Mouse (Mus musculus) G1E (cell line): Measurements from ENCODE around the gene Car4. TPM values are rescaled to one million over a fixed set of nuclear protein-coding genes. Genes with fewer than 3 reads are reported as not detected.

Source experiments
- ATAC-seq: 2 replicates; pipeline ENCODE4 v1.8.0; 2016; ENCODE audit warnings: mild to moderate bottlenecking; ENCODE audit not compliant: insufficient number of reproducible peaks, poor library complexity, low FRiP score, severe bottlenecking; ENCODE audit errors: extremely low read depth
- DNase-seq: peaks from one replicate; pipeline ENCODE4 v3.0.0; 2012; ENCODE audit warnings: low spot score
- H3K27me3 ChIP-seq: 2 replicates; pipeline ENCODE4 v1.6.1; 2012; ENCODE audit warnings: mild to moderate bottlenecking, low read length, inconsistent platforms; ENCODE audit not compliant: insufficient read depth
- H3K36me3 ChIP-seq: replicated peaks from 2 replicates; pipeline ENCODE3; 2012; ENCODE audit warnings: mild to moderate bottlenecking, inconsistent platforms
- H3K4me1 ChIP-seq: 2 replicates; pipeline ENCODE4 v1.6.1; 2012; ENCODE audit warnings: low read depth, low read length, inconsistent platforms, mixed read lengths; ENCODE audit not compliant: insufficient read depth
- H3K4me3 ChIP-seq: 2 replicates; pipeline ENCODE4 v1.5.1; 2012; ENCODE audit warnings: low read depth, mild to moderate bottlenecking, inconsistent platforms, low read length, moderate library complexity, mixed read lengths
- H3K9me3 ChIP-seq: replicated peaks from 2 replicates; pipeline ENCODE4 v1.6.1; 2012; ENCODE audit warnings: inconsistent platforms
- CTCF ChIP-seq: IDR thresholded peaks from 2 replicates; pipeline ENCODE4 v1.5.1; 2012; ENCODE audit warnings: low read depth, low read length, inconsistent platforms, mixed read lengths
- GATA1 ChIP-seq: IDR thresholded peaks from 2 replicates; pipeline ENCODE4 v1.6.1; 2012; ENCODE audit warnings: borderline replicate concordance, low read length, inconsistent platforms, mixed read lengths
- GATA2 ChIP-seq: IDR thresholded peaks from 2 replicates; pipeline ENCODE4 v1.6.1; 2012; ENCODE audit warnings: low read depth, low read length, inconsistent platforms, borderline replicate concordance
- POLR2AphosphoS5 ChIP-seq: IDR thresholded peaks from 2 replicates; pipeline ENCODE4 v1.6.1; 2012; ENCODE audit warnings: low read depth, low read length, inconsistent platforms; ENCODE audit not compliant: insufficient replicate concordance
- TAL1 ChIP-seq: conservative IDR thresholded peaks from 2 replicates; pipeline ENCODE4 v1.6.1; 2012; ENCODE audit warnings: low read depth, low read length, inconsistent platforms, mixed read lengths
- polyA plus RNA-seq: library from polyadenylated mRNA; stranded (reverse); fragments of >175 nt; gene quantifications from 2 replicates; pipeline ENCODE4 v1.2.3, GENCODE M21; 2012
- total RNA-seq, 2 experiments: library from RNA; stranded (forward) in 1 of 2; stranded (reverse) in 1 of 2; fragments of 200-1000 nt in 1 of 2; fragments of >200 nt in 1 of 2; fragmentation: Nextera tagmentation in 1 of 2; gene quantifications; 2 replicates each; pipeline ENCODE4 v1.2.3; 2014 to 2017

The Car4 gene
- total and polyA plus RNA-seq, 3 experiments, result not detected

DNA sequence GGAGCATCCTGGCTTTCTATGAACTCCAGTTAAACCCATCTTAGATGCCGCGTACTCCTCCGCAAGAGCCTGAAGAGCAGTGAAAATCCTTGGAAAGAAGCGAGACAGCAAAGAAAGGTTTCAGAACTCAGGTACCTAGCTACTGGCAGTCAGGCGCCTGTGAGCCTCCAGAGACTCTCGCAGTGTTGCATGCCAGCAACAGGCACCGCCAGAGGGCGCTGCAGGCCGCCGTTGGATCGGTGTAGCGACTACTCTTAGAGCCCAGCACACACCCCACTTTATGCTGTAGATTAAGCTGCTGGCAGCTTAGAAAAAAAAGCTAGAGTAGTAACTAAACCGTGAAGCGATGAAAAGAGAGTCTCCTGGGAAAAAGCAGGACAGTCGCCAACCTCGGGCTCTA lies 39.2 kb upstream of the Car4 start:
- peaks cover 30% of the 10 kb centered on the region for H3K27me3 ChIP-seq
- DNase-seq (peak; percentile 64), ATAC-seq (0 out of 2 replicates have a peak, but pooled peaks have one; percentile 29)
- H3K4me1 ChIP-seq, result peaks cover 42% of the 10 kb centered on the region
- H3K4me3 ChIP-seq, result no peak overlapping the region; the same call in 1 of the 2 replicates
- H3K36me3 ChIP-seq, result peaks cover 15% of the 10 kb centered on the region
- no peaks in the 10 kb centered on the region for H3K9me3 ChIP-seq
- TF ChIP-seq TAL1 (no peak), CTCF (peak; percentile 93)

- peak; percentile 30 for DNase-seq
- no peak for ATAC-seq
- no peaks in the 10 kb centered on the region for H3K9me3 ChIP-seq
- H3K4me3 ChIP-seq, result no peak overlapping the region
- peaks cover 33% of the 10 kb centered on the region for H3K4me1 ChIP-seq
- TF ChIP-seq CTCF (peak; percentile 36), TAL1 (no peak)
- H3K36me3 ChIP-seq, result peaks cover 7% of the 10 kb centered on the region
- peaks cover 35% of the 10 kb centered on the region for H3K27me3 ChIP-seq
Measured at GRCm38 (mm10) chr11:84919276-84919675, 38.3 kb upstream of the Car4 start.

DNA sequence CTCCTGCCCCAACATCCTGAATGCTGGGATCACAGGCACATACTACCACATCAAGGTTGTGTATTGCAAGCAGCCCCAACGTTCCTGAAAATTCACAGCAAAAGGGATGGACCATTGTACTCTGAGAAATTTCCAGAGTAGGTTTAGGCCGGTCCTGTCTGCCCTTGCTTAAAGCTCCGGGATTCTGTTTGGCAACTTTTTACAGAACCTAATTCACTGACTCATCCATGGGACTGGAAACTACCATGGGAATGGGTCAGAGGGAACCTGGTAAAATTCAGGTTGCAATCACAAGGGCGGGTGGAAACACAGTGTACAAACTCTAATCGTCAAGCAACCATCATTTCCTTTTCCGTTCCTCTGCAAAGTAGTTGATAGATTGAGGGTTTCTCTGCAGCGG lies 37.6 kb upstream of the Car4 start:
- TF ChIP-seq POLR2AphosphoS5, result no peak
- no peak for TF ChIP-seq CTCF
- no peak for TF ChIP-seq TAL1
- TF ChIP-seq GATA1, result no peak
- no peak for TF ChIP-seq GATA2
- DNase-seq, result no peak
- Histone ChIP-seq H3K4me1 (peaks cover 26% of the 10 kb centered on the region), H3K27me3 (peaks cover 40% of the 10 kb centered on the region), H3K9me3 (no peaks in the 10 kb centered on the region), H3K36me3 (no peaks in the 10 kb centered on the region), H3K4me3 (no peak overlapping the region)
- ATAC-seq, result no peak

- H3K9me3 ChIP-seq, result no peaks in the 10 kb centered on the region
- peaks cover 40% of the 10 kb centered on the region for H3K27me3 ChIP-seq
- ATAC-seq (no peak), DNase-seq (no peak)
- TF ChIP-seq CTCF, result no peak
- no peak for TF ChIP-seq GATA1
- TF ChIP-seq TAL1, result no peak
- TF ChIP-seq GATA2, result no peak
- no peak for TF ChIP-seq POLR2AphosphoS5
- no peaks in the 10 kb centered on the region for H3K36me3 ChIP-seq
- no peak overlapping the region for H3K4me3 ChIP-seq
- peaks cover 23% of the 10 kb centered on the region for H3K4me1 ChIP-seq
Measured at GRCm38 (mm10) chr11:84920981-84921380, 36.6 kb upstream of the Car4 start.

- DNase-seq (no peak), ATAC-seq (no peak)
- no peak overlapping the region for H3K4me3 ChIP-seq
- H3K27me3 ChIP-seq, result peaks cover 27% of the 10 kb centered on the region
- no peaks in the 10 kb centered on the region for H3K9me3 ChIP-seq
- no peaks in the 10 kb centered on the region for H3K4me1 ChIP-seq
- no peaks in the 10 kb centered on the region for H3K36me3 ChIP-seq
- TF ChIP-seq CTCF (no peak), POLR2AphosphoS5 (no peak), GATA1 (no peak), TAL1 (no peak), GATA2 (no peak)
Measured at GRCm38 (mm10) chr11:84932261-84932660, 25.3 kb upstream of the Car4 start.

- no peak for ATAC-seq
- Histone ChIP-seq H3K4me1 (no peaks in the 10 kb centered on the region), H3K4me3 (no peak overlapping the region), H3K36me3 (no peaks in the 10 kb centered on the region), H3K9me3 (no peaks in the 10 kb centered on the region), H3K27me3 (peaks cover 31% of the 10 kb centered on the region)
- DNase-seq, result no peak
- TF ChIP-seq GATA1, result no peak
- TF ChIP-seq CTCF, result no peak
- TF ChIP-seq POLR2AphosphoS5, result no peak
- no peak for TF ChIP-seq GATA2
- no peak for TF ChIP-seq TAL1
Measured at GRCm38 (mm10) chr11:84939508-84940053, 18.0 kb upstream of the Car4 start.

GRCm38 (mm10) chr11:84940140-84940539 lies 17.4 kb upstream of the Car4 start:
- DNase-seq (no peak), ATAC-seq (no peak)
- TF ChIP-seq GATA1 (no peak), POLR2AphosphoS5 (no peak), TAL1 (no peak), CTCF (no peak), GATA2 (no peak)
- no peaks in the 10 kb centered on the region for H3K9me3 ChIP-seq
- H3K36me3 ChIP-seq, result no peaks in the 10 kb centered on the region
- no peak overlapping the region for H3K4me3 ChIP-seq
- H3K27me3 ChIP-seq, result peaks cover 32% of the 10 kb centered on the region
- H3K4me1 ChIP-seq, result no peaks in the 10 kb centered on the region
